Mouse (Mus musculus): Measurements from ENCODE around the gene Golm1.
A peak's percentile ranks its signal among the peaks of the same experiment; 100 is the strongest.
"Not testable (repeated sequence)": the region's sequence is repeated elsewhere in the genome, so short reads cannot be mapped to it uniquely, and the experiment has no call there.

The Golm1 gene

DNA sequence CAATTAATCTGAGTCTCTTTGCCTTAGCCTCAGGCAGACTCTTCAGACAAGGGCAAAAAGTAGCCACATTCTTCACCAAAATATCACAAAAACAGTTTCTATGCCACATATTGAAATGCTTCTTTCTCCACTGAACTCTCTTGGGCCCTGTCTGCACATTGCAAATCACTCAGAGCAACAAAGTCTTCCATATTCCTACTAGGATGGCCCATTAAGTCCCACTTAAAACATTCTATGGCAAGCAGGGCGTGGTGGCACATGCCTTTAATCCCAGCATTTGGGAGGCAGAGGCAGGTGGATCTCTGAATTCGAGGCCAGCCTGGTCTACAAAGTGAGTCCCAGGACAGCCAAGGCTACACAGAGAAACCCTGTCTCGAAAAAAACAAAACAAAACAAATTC is 83.6 kb downstream of the Golm1 start:
- not testable (repeated sequence) for DNase-seq (ENCODE audit: low spot score in 2 of 2)

DNA sequence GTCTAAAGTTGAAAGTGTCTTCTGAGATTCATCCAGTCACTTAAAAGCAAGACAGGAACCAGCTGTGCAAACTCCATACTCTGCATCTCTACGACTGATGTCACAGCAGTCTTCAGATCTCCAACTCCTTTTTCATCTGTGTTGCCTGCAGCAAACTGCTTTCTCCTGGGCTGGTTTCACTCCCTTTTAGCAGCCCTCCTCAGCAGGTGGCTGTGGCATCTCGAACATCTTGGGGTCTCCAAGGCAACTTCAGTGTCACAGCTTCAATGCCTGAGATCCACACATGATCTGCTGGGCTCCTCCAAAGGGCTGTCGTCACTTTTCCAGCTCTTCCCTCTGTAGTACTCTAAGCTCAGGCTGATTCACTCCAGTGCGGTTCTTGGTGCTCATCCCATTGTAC is 84.9 kb downstream of the Golm1 start:
- DNase-seq (ENCODE audit: low spot score in 2 of 2), result no peak

DNA sequence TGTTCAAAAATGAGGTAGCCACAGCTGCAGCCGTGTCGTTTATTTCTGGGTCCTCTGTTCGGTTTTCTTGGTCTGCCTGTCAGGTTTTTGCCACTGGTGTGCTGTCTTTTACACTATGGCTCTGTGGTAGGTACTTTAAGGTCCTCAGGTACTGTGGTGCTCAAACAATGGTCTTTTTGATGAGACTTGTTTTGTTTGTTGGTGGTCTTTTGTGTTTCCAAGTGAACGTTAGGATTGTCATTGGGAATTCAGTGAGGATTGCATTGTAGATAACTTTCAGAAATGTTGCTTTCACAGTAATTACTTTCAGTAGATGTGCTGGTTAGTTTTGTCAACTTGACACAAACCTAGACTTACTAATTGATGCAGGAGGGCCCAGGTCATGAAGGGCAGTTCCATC is 85.9 kb downstream of the Golm1 start:
- DNase-seq (ENCODE audit: low spot score in 2 of 2), result no peak

DNA sequence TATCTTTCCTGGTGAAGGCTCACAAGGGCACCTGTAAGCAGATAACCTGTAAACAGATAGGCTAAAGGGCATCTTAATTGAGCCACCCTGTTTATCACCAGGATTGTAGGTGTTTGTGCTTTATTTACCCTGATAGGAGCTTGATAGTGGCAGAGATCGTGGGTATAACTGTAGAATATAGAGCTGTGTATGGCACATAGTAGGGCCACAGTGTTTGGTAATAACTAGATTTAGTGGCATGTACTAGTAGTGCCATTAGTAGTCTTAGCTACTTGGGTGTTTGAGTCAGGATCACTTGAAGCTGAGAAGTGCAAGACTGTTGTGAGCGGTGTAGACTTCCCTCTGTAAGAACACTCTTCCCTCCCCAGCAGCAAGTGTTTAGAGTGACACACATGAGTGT is 88.4 kb downstream of the Golm1 start:
- DNase-seq (ENCODE audit: low spot score in 2 of 2), result no peak

DNA sequence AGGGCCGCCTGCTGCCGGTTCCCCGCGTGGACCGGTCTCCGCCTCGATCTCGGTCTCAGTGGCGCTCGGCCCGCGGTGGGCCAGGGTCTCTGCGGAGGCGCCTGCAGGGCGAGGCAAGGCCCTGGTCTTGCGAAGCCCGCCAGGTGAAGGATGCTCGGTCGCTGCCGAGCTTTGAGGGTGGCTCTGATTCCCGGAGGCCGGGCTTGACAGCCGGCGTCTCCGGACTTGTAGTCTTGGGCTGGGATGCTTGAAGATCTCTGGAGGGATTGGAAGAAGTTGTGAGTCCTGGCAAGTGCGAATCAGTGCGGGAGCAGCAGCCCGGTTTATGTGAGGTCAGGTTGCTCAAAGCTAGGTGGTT is 90.0 kb downstream of the Golm1 start:
- DNase-seq (ENCODE audit: low spot score in 2 of 2), result no peak

DNA sequence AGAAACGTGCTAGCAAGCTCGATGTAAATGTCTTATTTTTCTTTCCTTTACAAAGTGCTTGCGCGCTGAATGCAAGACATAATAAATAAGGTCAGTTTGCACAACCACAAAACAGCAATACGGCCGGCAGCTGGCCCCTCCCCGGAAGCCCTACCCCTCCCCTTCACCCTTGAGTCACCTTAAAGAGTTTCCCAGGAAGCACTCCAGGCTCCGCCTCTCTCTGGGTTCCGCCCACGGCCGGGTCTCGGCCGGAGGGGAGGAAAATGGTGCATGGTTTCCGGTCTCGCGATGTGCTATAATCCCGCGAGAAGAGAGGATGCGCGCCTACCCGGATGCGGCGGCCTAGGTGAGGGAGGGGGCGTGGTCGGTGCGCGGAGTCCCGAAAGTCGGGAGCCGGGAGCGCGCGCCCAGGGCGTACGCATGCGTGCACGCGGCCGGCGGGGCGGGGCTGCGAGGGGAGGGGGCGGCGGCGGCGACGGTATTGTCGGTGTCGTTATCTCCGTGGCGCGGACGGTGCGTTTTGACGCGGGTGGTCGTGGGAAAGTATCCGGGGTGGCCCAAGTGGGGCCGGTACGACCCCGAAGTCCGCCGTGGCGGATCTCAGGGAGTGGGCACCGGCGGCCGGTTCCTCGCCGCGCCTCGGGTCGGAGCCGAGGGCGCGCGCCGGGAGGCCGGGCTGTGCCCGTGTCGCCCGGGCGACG is 90.5 kb downstream of the Golm1 start, which contains the start of the genes Agtpbp1 and Naa35:
Gene Agtpbp1 (minus strand): TSS at position 281 of the 701 bp plus-strand sequence.
Gene Naa35 (plus strand): TSS at position 313 of the 701 bp plus-strand sequence.
- DNase-seq (ENCODE audit: low spot score in 2 of 2), result peak; percentile 98 to 99
